ENCODE assay signal across 14 mouse cellular contexts in the genomic region with DNA sequence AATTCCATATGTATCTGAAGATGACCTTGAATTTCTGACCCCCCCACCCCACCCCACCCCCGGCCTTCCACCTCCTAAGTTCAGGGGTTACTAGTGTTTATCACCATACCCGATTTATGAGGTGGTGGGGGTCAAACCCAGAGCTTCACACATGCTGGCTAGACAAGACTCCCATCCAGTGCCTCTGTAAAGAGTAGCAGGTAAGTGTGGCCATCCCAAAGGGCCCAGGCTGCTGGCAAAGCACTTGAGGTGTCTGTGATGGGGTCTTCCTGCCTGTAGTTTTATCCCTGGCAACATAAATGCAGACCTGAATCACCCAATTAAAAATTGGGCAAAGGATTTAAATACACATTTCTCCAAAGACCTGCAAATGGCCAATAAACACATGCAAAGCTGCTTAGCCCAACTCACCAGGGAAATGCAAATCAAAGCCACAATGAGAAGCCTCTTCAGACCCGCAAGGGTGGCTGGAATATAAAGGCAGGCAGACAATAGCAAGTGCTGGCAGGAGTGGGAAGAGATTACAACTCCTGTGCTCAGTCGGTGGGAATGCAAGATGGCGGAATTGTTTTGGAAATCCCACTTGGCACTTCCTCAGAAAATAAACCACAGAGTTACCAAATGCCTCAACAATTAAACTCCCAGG. TPM values are rescaled to one million over a fixed set of nuclear protein-coding genes. Genes with fewer than 3 reads are reported as not detected.
"Had no signal": no experiment of that assay in that cellular context is flagged by ENCODE, and none has a peak within 500 bp of the region (broad histone marks: within the 10 kb centered on the region; RNA-seq: fewer than 3 reads in every experiment).

No protein-coding gene starts in this region.

- H3K27ac ChIP-seq: kidney, embryonic 15.5 days; limb, embryonic 10.5 days; liver, embryonic 15.5 days; neural tube, embryonic 12.5 days; stomach, postnatal 0 days had no signal

- H3K9ac ChIP-seq: kidney, embryonic 15.5 days; liver, embryonic 15.5 days; neural tube, embryonic 12.5 days had no signal

- H3K4me2 ChIP-seq: kidney, embryonic 15.5 days; liver, embryonic 11.5 days; liver, embryonic 15.5 days; neural tube, embryonic 12.5 days had no signal

- DNase-seq: kidney, adult 2 months; kidney, postnatal 14 days; lung, adult 2 months; lung, postnatal 36 days; thymus, postnatal 4 days had no signal

- H3K9me3 ChIP-seq: kidney, embryonic 15.5 days; limb, embryonic 10.5 days; liver, embryonic 15.5 days; neural tube, embryonic 12.5 days had no signal

- H3K36me3 ChIP-seq: kidney, embryonic 15.5 days; limb, embryonic 10.5 days; liver, embryonic 15.5 days; neural tube, embryonic 12.5 days had no signal

- H3K4me3 ChIP-seq: kidney, embryonic 15.5 days; limb, embryonic 10.5 days; liver, embryonic 15.5 days; neural tube, embryonic 12.5 days had no signal

- H3K4me1 ChIP-seq: liver, embryonic 15.5 days had no signal

- H3K27me3 ChIP-seq: neural tube, embryonic 12.5 days had no signal

- ATAC-seq: lung, postnatal 0 days had no signal

RNA-seq across cellular contexts. Expression of a gene that starts 41.1 kb away (rescaled TPM):
- total RNA-seq: megakaryocyte progenitor cell, adult 5-6 weeks; neutrophil, adult 5-6 weeks had no signal

RNA-seq across cellular contexts. Expression of a gene that starts 43.1 kb away (rescaled TPM):
- total RNA-seq: neutrophil, adult 5-6 weeks had no signal
